Mouse (Mus musculus) bone marrow macrophage, adult 2 months (primary cell): ENCODE results near the gene Hnrnpul2.

ENCODE experiments used
- CTCF ChIP-seq: IDR thresholded peaks from 2 replicates; pipeline ENCODE4 v1.5.1; 2012; ENCODE audit warnings: low read depth, mild to moderate bottlenecking, low read length, moderate library complexity
- POLR2A ChIP-seq: IDR thresholded peaks from 2 replicates; pipeline ENCODE4 v1.6.1; 2012; ENCODE audit warnings: mild to moderate bottlenecking, low read depth, low read length, borderline replicate concordance

DNA sequence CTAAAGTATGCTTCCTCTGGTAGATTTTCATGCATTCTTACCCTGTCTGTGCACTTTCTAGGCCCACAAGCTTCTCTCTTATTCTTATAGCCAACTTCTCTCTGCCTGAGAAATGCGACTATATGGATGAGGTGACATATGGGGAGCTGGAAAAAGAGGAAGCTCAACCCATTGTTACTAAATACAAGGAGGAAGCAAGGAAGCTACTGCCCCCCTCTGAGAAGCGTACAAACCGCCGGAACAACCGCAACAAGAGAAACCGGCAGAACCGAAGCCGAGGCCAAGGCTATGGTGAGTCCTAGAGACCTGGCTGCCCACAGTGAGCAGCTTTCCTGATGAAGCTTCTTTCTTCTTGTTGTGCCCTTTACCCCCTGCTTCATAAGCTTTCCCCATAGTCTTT is 9.8 kb downstream of the Hnrnpul2 start, which contains the start of gene AC129217.1:
- no peak for TF ChIP-seq POLR2A
- TF ChIP-seq CTCF, result no peak
